Mouse (Mus musculus) urinary bladder, postnatal 25 days (tissue): ENCODE data around the gene Plek.
A peak's percentile ranks its signal among the peaks of the same experiment; 100 is the strongest.

Experiments
- DNase-seq: peaks from one replicate; pipeline ENCODE4 v3.0.0; 2022; ENCODE audit warnings: low spot score

The Plek gene

DNA sequence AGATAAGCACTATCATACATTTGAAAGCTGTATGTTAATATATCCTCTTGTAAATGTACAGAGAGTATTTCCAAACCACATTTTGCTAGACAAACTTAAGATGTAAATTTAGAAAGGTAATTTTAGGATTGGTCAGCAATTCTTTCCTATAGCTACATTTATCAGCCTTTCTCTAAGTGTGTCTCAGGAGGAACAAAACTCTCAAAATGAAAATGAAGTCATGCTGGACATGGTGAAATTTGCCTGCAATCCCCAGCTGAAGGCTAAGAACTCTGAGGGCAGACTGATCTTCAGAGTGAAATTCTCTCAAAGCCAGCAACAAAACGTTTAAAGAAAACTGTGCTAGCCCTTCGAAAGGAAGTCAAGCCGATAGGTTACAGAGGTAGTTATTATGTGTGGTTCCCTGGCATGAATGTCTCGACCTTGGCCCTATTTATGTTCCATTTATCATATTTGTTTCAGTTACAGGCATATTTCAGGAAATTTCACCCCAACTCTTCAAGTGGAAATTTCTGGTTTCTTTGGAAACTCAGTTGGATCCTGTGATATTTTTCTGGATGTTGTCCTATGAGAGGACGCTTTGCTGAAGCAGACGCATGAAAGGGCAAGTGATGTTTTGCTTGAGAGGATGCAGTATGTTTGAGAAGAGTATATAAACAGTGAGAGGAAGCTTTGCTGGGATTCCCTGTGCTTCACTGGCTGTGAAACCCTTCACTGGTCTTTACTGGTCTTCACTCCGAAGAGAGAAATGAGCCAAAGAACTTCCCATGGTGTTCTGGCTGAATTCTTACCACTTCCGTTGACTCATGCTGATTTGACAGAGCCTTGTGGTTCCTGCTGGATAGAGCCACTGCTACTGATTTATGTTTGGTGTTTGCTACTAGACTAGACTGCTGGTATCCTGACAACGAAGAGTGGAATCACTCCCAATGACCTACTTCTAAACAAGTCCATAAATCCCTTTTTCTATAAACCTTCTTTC, 51.5 kb downstream of the Plek start:
- no peak for DNase-seq

DNA sequence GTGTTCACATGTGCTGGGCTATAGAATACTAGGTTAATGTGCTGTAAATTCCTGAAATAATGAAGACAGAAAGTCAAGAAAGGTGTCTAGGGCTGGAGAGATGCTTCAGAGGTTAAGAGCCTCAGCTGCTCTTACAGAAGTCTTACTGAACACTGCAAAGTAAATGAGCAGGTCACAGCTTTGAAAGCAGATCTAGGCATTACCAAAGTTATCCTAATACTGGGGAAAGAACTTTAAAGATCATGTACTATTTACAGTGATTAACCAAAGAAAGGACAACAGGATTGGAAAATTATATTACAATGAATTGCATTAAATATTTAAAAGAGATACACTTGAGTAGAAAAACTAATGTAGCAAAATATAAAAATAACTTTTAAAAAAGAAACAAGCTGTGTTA, 52.2 kb downstream of the Plek start:
- DNase-seq, result no peak

DNA sequence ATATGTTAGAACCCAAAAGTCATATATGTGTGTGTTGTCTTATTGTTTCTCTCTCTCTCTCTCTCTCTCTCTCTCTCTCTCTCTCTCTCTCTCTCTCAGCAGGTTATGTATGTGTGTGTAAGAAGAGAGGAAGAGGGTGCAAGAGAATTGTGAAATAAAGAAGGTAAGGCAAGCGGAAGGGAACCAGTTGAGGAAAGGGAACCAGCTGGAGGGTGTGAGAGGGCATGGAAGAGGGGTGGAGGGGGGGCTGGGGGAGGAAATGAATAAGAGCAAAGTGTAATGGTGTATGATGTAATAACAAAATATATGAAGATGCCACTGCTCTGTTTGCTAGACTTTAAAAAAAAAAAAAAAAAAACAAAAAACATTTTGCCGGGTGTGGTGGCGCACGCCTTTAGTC, 52.8 kb downstream of the Plek start:
- DNase-seq, result no peak

DNA sequence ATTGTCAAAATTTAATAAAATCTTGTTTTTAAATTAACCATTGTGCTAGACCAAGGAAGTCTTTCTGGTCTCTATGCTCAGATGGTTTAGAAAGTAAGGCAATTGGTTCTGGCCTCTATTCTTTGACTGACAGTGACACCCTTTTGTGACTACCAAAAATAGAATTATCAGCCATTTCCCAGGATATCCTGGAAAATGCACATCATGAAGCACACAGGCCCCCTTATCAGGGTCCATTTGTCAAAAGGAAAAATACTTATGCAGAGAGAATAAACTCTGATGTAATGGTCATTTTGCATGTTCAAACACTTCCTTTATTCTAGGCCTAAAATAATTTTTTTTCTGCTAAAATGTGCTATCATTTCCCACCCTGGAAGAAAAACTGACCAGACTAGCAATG, 54.7 kb downstream of the Plek start:
- no peak for DNase-seq

DNA sequence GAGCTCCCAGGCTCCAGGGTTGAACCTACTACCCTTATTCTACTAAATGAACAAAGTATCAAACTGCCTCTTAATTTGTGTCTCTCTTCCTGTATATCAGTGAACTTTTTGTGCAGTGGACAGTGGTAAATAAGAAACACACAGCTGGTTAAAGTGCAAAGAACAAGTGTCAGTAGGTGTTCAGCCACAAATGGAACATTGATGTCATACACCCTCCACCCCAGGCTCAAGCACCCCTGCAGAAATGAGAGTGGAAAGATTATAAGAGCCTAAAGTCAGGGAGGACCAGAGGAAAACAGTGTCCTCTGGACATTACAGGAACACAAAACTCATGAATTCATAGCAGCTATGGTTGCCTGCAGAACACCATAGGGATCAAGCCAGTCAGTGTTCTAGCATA, 55.4 kb downstream of the Plek start:
- DNase-seq, result no peak

DNA sequence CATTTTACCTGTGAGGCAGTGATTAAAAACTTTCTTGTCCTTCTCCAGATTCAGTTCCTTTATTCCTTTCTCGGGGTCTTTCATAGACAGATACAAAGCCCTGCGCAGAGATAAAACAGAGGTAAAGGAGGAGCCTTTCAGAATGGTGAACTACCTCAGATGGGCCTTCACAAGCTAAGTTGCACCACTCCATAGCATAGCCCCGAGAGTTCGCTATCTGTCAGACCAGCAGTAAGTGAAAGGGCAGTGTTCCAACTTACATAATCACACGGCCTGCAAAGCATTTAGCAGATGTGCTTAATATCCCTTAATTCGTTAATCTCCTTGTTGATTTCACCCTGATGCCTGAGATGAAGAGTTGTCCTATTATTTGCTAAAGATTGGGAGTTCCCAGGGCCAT, 59.3 kb downstream of the Plek start:
- DNase-seq, result no peak

DNA sequence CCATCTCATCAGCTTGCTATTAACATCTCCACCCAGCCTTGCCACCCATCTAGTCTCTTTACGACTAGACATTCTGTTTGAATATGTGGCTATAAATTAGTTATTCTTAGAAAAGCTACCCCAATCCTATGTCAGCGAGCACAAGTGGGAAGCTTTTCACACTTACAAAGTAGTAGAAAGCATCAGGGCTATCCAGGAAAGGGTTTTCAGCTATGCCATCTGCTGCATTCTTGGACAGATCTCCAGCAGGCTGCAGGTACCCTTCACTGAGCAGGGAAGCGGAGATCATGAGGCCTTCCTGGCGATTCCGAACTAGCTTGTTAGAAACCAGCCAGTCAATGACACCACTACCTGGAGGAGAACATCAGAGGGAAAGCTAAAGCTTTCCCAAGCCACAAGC, 62.3 kb downstream of the Plek start:
- no peak for DNase-seq

DNA sequence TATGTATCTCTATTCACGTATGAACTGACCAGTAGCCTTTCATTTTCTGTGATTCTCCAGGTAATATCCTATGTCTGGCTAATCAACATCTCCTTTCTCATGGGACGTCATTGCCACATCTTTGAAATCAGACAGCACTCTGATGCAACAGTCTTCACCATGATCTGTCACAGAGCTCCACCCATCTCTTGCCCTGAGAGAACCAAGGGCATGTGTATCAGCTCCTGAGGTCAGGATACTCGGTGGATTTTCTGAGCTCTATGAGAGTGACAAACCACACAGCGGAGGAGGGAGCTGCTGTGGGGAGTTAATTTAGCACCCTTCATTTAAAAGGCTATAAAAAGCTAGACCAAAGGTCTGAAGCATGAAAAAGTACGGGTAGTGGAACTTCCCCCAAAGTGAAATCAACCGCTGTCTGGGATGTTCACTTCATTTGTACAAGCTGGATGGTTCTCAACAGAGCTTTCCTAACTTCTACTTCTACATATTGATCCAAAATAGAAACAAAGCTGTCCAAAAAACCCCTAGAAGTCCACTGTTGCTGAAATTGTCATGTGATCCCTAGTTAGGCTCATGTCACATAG, 64.3 kb downstream of the Plek start:
- no peak for DNase-seq

DNA sequence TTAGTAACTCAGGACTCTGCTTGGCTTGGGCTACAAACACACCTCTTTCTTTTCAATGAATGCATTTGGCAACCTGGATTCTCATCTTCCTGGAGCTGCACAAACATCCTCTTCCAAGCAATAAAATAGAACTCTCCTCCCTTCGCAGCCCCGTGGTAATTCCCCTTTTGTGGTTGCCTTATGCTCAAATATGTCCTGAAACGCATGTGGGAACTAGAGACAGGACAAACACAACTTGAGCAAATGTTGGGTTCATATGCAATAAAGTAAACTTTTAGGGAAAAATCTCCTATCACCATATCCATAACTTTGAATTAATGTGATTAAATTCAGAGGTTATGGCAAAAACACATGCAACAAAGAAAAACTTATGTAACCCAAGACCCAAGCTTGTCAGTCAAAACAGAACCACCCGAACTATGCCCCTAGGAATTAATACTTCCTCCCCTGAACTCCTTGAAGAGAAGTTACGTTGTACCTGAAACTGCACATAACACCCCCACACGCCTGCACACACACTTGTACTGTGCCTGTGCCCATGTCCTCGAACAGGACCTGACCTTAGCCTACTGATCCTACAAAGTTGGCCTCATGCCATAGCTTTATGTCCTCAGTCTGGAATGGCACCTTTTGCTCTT, 65.5 kb downstream of the Plek start:
- DNase-seq, result no peak

DNA sequence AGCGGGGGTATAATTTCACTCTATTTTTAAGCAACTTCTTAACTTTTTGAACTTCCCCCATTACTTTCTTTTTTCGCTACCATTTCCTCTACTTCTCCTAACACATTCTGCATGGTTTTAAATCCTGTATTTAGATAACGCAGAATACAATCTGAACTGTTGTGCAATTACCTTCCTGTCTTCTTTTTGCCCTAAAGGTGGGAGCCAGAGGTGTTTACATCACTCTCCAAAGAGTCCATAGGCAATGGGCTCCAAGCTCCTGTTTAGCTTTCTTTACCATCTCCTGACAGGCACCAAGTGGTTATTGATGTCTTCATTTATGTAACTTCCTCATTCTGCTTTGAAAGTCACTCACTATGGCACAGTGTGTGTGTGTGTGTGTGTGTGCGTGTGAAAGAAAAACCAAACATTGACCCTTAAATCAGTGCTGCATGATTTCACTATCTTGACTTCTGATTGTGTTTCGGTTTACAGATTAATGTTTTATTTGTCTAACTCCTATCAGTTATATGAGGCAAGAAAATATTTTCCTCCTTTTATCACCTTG, 73.9 kb downstream of the Plek start:
- no peak for DNase-seq

DNA sequence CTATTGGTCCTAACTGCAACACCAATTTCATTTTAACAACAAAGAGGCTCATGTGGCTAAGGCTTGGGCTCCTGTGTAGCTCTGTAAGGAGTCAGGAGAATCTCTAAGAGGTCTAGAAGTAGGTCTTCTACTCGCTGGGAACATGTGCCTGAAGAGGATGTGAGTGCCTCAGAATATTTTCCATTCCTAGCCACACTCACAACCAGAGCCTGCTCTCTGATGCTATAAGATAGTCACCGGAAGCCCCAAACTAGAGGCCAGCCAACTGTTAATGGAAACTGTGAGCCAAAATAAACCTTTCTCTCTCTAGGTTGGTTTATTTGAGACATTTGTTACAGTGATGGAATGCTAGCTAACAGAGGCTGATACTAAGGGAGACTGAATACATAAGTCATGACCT, 74.6 kb downstream of the Plek start:
- no peak for DNase-seq

DNA sequence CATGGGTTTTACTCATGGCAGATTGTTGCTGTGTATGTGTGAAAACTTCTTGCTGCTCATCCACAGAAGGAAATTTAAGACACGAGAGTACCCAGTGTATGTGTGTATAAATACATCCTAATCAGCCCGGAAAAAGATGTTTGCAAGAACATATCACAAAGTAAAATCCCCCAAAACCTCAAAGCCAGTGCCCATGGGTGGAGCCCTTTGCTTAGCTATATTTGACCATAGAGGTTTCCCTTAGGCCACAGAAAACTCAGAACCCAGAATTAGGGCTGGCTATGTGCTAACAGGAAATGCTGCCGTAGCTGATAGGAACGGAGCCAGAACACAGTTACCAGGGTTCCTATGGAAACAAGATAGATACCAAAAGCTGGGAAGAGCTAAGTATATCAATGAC, 75.2 kb downstream of the Plek start:
- no peak for DNase-seq

DNA sequence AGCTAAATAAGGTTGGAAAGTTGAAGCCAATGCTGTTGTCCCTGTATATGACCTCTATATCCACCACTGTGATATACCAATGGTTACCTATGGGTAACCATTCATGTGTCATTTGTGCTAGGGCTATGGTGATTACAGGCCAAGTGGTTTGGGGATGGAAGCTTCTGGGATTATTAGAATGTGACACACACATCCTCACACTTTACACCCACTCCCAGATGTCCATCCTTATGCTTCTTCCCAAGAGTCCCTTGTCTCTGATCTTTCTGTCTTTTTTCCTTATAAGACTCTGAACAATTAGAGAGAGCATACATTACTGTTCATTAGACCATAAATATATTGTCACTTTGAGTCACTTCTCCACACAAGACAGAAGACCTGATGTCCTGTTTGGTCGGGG, 79.1 kb downstream of the Plek start:
- DNase-seq, result no peak

DNA sequence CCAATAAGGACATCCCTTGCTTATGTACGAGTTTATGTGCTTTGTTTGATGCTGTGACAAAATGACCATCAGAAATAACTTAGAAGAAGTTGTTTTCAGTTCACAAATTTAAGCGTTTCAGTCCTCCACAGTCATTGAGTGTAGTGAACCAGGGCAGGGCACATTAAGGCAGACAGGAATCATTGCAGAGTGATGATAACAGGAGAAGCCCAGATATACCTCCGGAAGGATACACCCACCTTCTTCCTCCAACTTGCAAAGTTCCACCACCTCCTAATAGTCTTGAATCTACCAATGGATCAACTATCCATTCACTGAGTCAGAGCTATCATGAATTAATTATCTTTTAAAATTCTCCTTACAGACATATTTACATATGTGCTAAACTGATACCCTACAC, 80.2 kb downstream of the Plek start:
- DNase-seq, result no peak

DNA sequence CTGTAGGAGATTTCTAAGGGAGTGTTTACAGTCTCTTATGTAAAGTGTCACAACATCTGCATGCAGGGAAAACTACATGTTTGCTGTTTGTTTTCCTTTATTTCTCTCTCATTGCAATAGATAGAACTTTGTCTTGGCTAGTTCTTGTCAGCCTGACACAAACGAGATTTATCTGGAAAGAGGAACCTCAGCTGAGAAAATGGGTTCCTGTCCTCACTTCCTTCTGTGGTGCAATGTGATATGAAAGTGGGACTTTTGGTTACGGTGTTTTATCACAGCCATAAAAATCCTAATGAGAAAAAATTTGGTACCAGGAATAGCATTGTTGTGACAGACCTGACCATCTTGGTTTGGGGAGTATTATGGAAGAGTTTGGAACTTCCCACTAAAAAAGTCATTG, 82.5 kb downstream of the Plek start:
- no peak for DNase-seq

DNA sequence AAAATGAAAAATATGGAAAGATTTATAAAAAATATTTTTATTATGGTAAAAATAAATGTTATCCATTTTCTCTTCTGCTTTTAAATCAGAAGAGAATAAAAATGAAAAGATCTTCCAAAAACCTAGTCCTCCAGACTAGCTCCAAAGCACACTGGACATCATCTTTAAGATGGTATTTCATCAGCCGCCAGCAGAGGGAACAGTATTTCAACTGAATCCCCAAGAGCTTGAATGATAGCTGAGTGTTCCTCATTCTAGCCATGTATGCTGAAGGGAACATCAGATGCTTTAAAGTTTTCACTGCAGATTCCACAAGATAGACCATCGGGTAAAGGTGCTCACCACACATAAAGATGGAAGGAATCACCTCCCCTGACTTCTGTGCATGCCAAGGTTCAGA, 84.4 kb downstream of the Plek start:
- no peak for DNase-seq

DNA sequence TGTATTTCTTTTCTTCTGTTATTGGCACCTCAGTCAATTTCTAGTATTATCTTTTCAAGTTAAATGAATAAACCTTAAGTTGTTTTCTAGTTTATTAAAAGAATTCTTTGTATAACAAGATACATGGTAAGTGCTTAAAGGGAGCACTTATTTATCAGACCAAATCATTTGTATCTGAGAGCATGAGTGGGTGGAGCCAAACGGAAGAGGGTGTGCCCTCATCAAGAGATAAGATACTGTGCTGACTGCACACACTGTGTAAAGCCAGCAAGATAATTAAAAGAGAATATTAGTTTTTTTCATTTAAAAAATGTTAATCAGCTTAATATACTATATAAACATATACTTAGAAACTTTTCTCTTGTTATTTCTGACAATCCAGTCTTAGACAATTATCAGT, 93.7 kb downstream of the Plek start:
- no peak for DNase-seq

DNA sequence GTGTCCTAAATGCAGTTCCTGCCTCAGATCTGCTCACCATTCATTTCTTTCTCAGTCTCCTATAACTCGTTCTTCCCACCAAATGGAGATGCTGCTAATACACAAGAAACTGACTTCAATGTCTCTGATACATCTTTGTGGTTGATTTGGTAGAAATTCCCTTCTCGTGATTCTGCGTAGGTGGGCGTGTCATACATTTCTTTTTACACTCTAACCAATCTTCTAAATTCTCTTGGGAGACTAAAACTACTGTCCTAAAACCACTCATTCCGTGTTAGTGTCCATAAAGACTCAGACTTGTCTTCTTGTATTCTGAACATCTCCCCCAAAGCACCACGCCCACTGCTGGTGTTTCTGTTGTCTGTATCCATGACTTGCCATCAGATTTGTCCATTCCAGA, 95.2 kb downstream of the Plek start:
- DNase-seq, result no peak

DNA sequence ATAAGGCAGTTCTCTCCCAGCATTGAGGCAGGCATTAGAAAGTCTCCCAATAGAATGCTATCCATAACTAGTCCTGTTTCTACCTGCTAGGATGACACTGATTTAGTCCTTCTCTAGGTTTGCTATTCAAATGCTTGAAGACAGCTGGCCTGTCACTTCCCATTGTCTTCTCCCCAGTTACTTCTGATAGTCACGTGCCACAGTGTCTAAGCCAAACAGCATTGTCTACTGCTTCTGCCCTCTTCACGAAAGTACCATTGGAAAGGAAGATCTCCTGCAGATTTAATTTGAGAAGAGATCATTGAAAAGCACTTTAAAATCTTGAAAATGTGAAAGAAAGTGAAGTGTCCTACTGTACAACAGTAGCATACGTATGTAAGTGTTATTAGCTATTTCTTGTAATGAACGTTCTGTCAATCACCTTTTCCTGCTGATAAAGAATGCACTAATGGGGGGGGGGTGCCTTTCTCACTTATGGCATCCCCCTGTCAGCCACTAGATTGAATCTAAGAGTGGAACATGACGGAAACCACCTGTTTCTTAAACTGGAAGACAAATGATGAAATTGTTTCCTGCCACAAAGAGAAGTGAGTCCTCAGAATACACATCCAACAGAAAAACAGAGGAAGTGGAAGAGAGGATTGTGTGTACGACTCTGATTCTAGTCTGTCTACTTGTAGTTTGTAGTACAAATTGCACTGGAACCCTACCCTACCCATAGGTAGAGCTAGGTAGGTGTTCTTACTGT, 95.9 kb downstream of the Plek start:
- no peak for DNase-seq

DNA sequence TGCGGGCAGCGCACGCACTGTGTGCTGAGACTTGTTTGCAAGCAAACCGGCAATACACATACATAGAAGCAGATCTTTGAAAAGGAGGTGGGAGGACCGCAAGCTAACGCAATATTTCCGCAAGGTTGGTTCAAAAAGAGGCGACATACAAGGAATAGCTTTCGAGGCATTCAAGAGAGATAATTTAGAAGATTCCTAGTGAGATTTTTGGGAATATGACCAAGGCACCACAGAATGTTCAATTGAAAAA, 100.5 kb downstream of the Plek start:
- DNase-seq, result no peak

DNA sequence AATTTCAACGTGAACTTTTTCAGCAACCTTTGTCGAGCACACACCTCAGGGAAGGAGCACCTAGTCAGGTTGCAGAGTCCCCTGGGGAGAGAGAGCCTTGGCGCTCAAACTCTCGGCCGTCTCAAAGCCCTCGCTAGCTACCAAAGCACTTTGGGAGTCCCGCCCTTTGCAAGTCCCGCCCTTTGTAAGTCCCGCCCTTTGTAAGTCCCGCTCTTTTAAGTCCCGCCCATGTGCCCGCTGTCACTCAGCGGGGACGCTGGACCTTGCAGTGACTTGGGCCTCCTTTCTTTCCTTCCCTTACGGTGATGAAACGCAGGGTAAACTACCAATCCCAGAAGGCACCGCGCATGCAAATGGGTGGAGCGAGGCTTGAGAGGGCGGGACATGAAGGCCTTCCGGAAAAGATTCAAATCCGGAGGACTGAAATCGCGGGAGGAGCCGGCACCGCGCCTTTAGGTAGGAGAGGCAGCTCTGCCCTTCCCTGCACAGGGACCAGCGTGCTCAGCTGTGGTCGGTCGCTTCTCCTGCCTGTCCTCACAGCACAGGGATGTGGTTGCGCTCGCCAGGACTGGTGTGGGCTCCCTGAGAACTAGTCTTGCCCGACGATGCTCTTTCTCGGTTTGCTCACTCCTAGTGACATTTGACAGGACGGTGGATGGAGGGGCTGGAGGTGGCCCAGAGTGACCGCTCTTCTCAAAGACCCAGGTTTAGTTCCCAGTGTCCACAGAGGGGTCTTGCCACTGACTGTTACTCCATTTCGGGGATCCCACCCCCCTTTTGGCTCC, 101.0 kb downstream of the Plek start, which contains the start of gene Fbxo48:
Fbxo48 (plus strand) TSS at position 400 of the 785 bp plus-strand sequence.
- DNase-seq, result peak; percentile 87
